Mouse (Mus musculus): Measurements from ENCODE around the gene Gm14435. TPM values are rescaled to one million over a fixed set of nuclear protein-coding genes. Genes with fewer than 3 reads are reported as not detected.
"Not testable (repeated sequence)": the region's sequence is repeated elsewhere in the genome, so short reads cannot be mapped to it uniquely, and the experiment has no call there.

Gm14435 gene
- 9.8 and 10.5 TPM in 2 replicates for polyA plus RNA-seq (2016; fragmentation: Nextera tagmentation; extraction: Ambion mirVana)

- not testable (repeated sequence) for H3K4me3 ChIP-seq; H3K27me3 ChIP-seq (ENCODE audit: low read depth, poor library complexity, severe bottlenecking); H3K9me3 ChIP-seq (replicated peaks); H3K27ac ChIP-seq (replicated peaks); DNase-seq (ENCODE audit: low spot score); H3K4me1 ChIP-seq; H3K36me3 ChIP-seq
- no CpG with 5 or more reads among the region's 6 CpGs for WGBS
Observed at GRCm38 (mm10) chr2:176423294-176423693, at the start of gene Gm14435. TSS of gene Gm14435 (plus strand) at chr2:176423594.

Other genes with a start within 250 kb of the Gm14435 start
- gene 2210418O10Rik, start 197.0 kb upstream of the Gm14435 start, polyA plus RNA-seq (2016; fragmentation: Nextera tagmentation; extraction: Ambion mirVana): 12.1 and 14.0 TPM in 2 replicates
- not detected in 2 replicates for gene Gm11009, start 104.1 kb upstream of the Gm14435 start, polyA plus RNA-seq (2016; fragmentation: Nextera tagmentation; extraction: Ambion mirVana)
- 10.4 TPM in 1 of 2 replicates, not detected in the other for gene Gm14434, start 63.2 kb downstream of the Gm14435 start, polyA plus RNA-seq (2016; fragmentation: Nextera tagmentation; extraction: Ambion mirVana)
- not detected in 2 replicates for gene Zfp967, start 97.5 kb downstream of the Gm14435 start, polyA plus RNA-seq (2016; fragmentation: Nextera tagmentation; extraction: Ambion mirVana)
- gene Gm14308, start 212.8 kb downstream of the Gm14435 start, polyA plus RNA-seq (2016; fragmentation: Nextera tagmentation; extraction: Ambion mirVana): 14.6 and 14.9 TPM in 2 replicates
- 9.8 and 15.2 TPM in 2 replicates for gene Zfp973, start 246.9 kb downstream of the Gm14435 start, polyA plus RNA-seq (2016; fragmentation: Nextera tagmentation; extraction: Ambion mirVana)